Mouse (Mus musculus) cerebellum, adult 11 months (tissue): Measurements from ENCODE around the gene Ptgs2.

ENCODE experiments used
- DNase-seq: peaks from one replicate; pipeline ENCODE4 v3.0.0; 2022

Ptgs2 gene

DNA sequence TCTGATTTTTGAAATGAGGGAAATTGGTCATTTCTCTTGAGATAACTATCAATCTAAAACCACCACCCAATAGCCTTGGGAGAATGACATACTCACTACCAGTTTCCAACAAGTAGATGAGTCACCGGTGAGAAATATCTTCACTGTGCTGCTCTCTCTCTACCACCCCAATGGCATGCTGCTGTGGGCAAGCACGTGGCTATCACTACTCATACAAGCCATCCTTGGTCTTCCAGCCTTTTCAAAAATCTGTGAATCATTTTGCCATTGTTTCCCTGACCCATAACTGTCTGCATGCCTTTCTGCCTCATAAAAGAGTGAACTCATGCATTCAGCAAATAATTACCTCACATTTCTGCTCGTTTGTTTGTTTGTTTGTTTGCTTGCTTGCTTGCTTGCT, 51.6 kb downstream of the Ptgs2 start:
- DNase-seq = no peak
